Mouse (Mus musculus) olfactory bulb, adult 2 months (tissue): ENCODE results near the gene Myo18a. TPM values are rescaled to one million over a fixed set of nuclear protein-coding genes. Genes with fewer than 3 reads are reported as not detected.

Source experiments
- H3K27ac ChIP-seq: fragments of 200-500 bp; 2 replicates; pipeline ENCODE4 v1.5.1; 2012; ENCODE audit warnings: low read depth, low read length; ENCODE audit not compliant: insufficient read depth
- H3K4me1 ChIP-seq: fragments of 200-500 bp; 2 replicates; pipeline ENCODE4 v1.6.1; 2012; ENCODE audit warnings: low read length; ENCODE audit not compliant: control insufficient read depth, insufficient read depth
- H3K4me3 ChIP-seq: fragments of 200-500 bp; 2 replicates; pipeline ENCODE4 v1.5.1; 2012; ENCODE audit warnings: mild to moderate bottlenecking, low read depth, low read length, moderate library complexity; ENCODE audit not compliant: insufficient read depth
- CTCF ChIP-seq: fragments of 200-500 bp; IDR thresholded peaks from 2 replicates; pipeline ENCODE4 v1.5.1; 2012; ENCODE audit warnings: low read depth, mild to moderate bottlenecking, low read length, moderate library complexity; ENCODE audit not compliant: insufficient read depth
- POLR2A ChIP-seq: fragments of 200-500 bp; IDR thresholded peaks from 2 replicates; pipeline ENCODE4 v1.6.1; 2012; ENCODE audit warnings: mild to moderate bottlenecking, low read depth, low read length, moderate library complexity; ENCODE audit not compliant: insufficient read depth
- whole genome bisulfite sequencing: fragments of 180-500 bp; shearing (Covaris S2); methylation state at CpG from one replicate; pipeline ENCODE4 v1.1.7; 2018; 5-methylcytosine and 5-hydroxymethylcytosine counted together
- polyA plus RNA-seq: library from polyadenylated mRNA; stranded (reverse); fragments of >200 nt; gene quantifications from 2 replicates; pipeline ENCODE4 v1.2.4, GENCODE M21; 2012; ENCODE audit warnings: low replicate concordance; ENCODE audit not compliant: missing spikeins, insufficient read depth, insufficient read length

Gene Myo18a
- polyA plus RNA-seq, 1 experiment, result 284 TPM

DNA sequence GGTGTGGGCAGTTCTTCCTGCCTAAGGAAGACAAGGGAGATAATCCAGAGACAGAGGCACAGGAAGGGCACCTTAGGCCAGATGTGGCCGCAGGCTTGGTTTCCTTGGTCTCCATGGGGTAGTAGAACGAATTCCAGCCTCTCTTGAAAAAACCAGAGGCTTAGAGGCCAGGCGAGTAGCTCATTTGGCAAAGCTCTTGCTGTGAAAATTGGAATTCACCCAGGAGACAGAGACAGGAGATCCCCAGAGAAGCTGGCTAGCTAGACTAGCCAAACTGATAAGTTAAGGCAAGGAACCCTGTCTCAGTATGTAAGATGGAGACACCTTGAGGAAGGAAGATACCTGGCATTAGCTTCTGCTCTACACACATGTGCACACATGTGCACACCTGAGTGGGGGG lies 63.3 kb downstream of the Myo18a start:
- peaks cover 25% of the 10 kb centered on the region for H3K4me1 ChIP-seq
- TF ChIP-seq CTCF (no peak), POLR2A (no peak)
- no peak overlapping the region for H3K4me3 ChIP-seq
- H3K27ac ChIP-seq, result no peak overlapping the region; the same call in 1 of the 2 replicates
- 34% methylated on average over 3 of the region's 3 CpGs for WGBS

DNA sequence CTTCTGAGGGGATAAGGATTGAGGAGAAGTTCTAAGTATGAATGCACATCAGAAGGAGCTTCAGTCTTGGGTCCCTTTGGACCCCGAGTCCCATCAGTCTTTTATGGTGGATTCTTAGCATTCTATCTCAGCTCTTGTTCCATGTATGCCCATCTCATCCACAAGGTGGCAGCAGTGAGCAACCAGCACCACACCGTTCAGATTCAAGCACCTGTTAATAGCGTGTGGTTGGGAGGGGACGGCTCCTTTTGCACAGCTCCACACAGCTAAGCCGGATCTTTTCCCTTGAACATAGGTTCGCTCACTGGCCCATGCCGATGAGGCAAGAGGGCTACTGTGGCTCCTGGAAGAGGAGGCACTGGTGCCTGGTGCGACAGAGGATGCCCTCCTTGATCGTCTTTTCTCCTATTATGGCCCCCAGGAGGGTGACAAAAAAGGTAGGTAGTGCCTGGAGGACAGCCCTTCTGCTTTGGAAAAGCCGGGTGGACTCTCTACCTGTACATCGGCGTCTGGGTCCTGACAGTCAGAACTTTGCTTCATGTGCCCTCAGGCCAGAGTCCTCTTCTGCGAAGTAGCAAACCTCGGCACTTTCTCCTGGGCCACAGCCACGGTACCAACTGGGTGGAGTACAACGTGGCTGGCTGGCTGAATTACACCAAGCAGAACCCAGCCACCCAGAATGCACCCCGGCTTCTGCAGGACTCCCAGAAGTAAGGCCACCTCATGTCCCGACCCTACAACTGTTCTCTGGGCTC lies 64.4 kb downstream of the Myo18a start:
- Histone ChIP-seq H3K4me1 (peaks cover 16% of the 10 kb centered on the region), H3K4me3 (no peak overlapping the region), H3K27ac (no peak overlapping the region)
- TF ChIP-seq POLR2A (no peak), CTCF (peak; percentile 65; the same call in 1 of the 2 replicates)
- WGBS, result 53% methylated on average over 18 of the region's 18 CpGs

DNA sequence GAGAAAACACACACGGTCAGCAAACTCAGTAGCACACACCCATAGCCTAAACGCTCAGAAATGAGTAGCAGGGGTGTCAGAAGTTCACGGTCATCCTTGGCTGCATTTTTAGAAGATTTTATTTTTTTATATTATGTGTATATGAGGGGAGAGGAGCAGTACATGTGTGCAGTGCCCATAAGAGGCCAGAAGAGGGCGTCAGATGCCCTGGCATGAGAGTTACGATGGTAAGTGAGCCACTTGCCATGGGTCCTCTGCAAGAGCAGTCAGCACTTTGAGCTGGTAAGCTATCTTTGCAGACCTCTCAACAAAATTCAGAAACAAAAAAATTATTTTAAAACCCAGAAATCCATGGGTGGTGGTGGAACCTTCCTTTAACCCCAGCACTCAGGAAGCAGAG lies 65.1 kb downstream of the Myo18a start:
- WGBS, result 94% methylated on average over 5 of the region's 5 CpGs

GRCm38 (mm10) chr11:77829043-77829841 lies 66.2 kb downstream of the Myo18a start:
- WGBS, result 71% methylated on average over 23 of the region's 23 CpGs
- Histone ChIP-seq H3K4me1 (peaks cover 9% of the 10 kb centered on the region), H3K27ac (no peak overlapping the region), H3K4me3 (no peak overlapping the region)
- TF ChIP-seq CTCF (no peak), POLR2A (no peak)

More for the DNA sequence above, 65.1 kb downstream of the Myo18a start:
- Histone ChIP-seq H3K4me1 (peaks cover 10% of the 10 kb centered on the region), H3K4me3 (no peak overlapping the region), H3K27ac (no peak overlapping the region)
- TF ChIP-seq POLR2A (no peak), CTCF (no peak)

DNA sequence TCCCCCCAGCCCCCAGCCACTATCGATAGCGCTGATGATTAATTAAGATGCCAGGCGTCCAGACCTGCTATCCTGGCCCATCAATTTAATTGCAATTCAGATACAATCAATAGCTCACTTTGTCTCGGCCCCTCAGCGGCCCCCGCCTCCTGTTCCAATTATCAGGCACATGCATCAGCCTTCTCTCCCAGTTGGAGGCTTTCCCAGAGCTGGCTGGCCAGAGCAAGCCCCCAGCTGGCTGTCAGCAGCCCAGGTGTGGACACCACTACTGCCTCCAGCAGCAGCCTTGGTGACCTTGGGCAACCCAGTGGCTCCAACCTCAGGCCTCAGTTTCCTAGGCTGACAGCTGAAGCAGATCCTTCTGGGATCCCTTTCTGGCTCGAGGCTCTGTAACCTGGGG lies 67.8 kb downstream of the Myo18a start:
- Histone ChIP-seq H3K4me1 (peaks cover 9% of the 10 kb centered on the region), H3K4me3 (no peak overlapping the region), H3K27ac (no peak overlapping the region)
- WGBS, result 43% methylated on average over 7 of the region's 7 CpGs
- no peak for TF ChIP-seq CTCF
- no peak for TF ChIP-seq POLR2A

- no peak overlapping the region for H3K27ac ChIP-seq
- TF ChIP-seq POLR2A, result no peak
- H3K4me1 ChIP-seq, result peaks cover 3% of the 10 kb centered on the region
- WGBS, result 70% methylated on average over 4 of the region's 4 CpGs
- no peak overlapping the region for H3K4me3 ChIP-seq
Measured at GRCm38 (mm10) chr11:77832541-77832940, 69.5 kb downstream of the Myo18a start.

DNA sequence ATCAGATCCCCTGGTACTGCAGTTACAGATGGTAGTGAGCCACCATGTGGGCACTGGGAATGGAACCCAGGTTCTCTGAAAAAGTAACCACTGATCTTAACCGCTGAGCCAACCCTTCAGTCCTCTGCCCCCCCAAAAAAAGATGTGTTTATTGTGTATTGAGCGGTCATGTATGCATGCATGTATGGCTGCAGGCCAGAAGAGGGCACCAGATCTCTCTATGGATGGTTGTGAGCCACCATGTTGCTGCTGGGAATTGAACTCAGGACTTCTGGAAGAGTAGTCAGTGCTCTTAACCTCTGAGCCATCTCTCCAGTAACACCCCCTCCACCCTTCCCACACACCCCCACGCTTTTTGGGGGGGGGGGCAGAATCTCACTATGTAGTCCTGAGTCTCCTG lies 72.1 kb downstream of the Myo18a start:
- 91% methylated on average over 3 of the region's 3 CpGs for WGBS

GRCm38 (mm10) chr11:77836290-77836689 lies 73.2 kb downstream of the Myo18a start:
- TF ChIP-seq CTCF, result no peak
- TF ChIP-seq POLR2A, result no peak
- H3K27ac ChIP-seq, result no peak overlapping the region
- WGBS, result 84% methylated on average over 5 of the region's 5 CpGs
- H3K4me1 ChIP-seq, result peaks cover 5% of the 10 kb centered on the region; the same call in 1 of the 2 replicates
- H3K4me3 ChIP-seq, result no peak overlapping the region

More for the DNA sequence above, 72.1 kb downstream of the Myo18a start:
- Histone ChIP-seq H3K4me3 (no peak overlapping the region), H3K27ac (no peak overlapping the region), H3K4me1 (peaks cover 3% of the 10 kb centered on the region; the same call in 1 of the 2 replicates)
- no peak for TF ChIP-seq CTCF

DNA sequence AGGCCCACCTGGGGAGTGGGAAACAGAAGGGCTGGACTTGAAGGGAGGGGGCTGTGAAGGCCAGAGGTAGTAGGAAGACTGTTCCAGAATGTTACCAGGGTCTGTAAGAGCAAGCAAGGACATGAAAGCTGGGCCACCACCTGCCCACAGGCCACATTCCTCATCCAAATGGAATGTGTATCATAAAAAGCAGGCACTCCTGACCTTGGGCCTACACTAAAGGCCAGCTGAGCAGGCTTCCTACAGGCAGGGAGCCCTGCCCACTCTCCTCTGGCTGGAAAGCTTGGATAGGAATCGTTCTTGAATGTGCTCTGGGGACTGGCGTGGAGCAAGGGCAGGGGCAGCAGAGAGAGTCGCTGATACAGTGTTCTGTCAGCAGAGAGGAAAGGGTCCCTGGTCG lies 73.7 kb downstream of the Myo18a start:
- 65% methylated on average over 4 of the region's 4 CpGs for WGBS
- H3K4me1 ChIP-seq, result peaks cover 5% of the 10 kb centered on the region; the same call in 1 of the 2 replicates
- TF ChIP-seq CTCF (no peak), POLR2A (no peak)
- H3K27ac ChIP-seq, result no peak overlapping the region
- H3K4me3 ChIP-seq, result no peak overlapping the region
